Mouse (Mus musculus) olfactory bulb, adult 2 months (tissue): ENCODE measurements around the gene Osbpl2.

Experiments
- CTCF ChIP-seq: fragments of 200-500 bp; IDR thresholded peaks from 2 replicates; pipeline ENCODE4 v1.5.1; 2012; ENCODE audit warnings: low read depth, mild to moderate bottlenecking, low read length, moderate library complexity; ENCODE audit not compliant: insufficient read depth
- POLR2A ChIP-seq: fragments of 200-500 bp; IDR thresholded peaks from 2 replicates; pipeline ENCODE4 v1.6.1; 2012; ENCODE audit warnings: mild to moderate bottlenecking, low read depth, low read length, moderate library complexity; ENCODE audit not compliant: insufficient read depth

- TF ChIP-seq CTCF (no peak), POLR2A (peak; percentile 25; the same call in 1 of the 2 replicates)
Observed at GRCm38 (mm10) chr2:180118661-180119438, at the start of gene Osbpl2.
